Mouse (Mus musculus) stomach, embryonic 14.5 days (tissue): ENCODE results near the gene Rora. TPM values are rescaled to one million over a fixed set of nuclear protein-coding genes. Genes with fewer than 3 reads are reported as not detected.

Source experiments
- ATAC-seq: fragments of 200-750 bp; cut with Nextera tagmentation; 2 replicates; pipeline ENCODE4 v1.8.0; 2017; ENCODE audit warnings: low read depth, moderate TSS enrichment; ENCODE audit not compliant: insufficient number of reproducible peaks, insufficient read depth, low FRiP score
- H3K27ac ChIP-seq: fragments of 300-500 bp; sonication (generic); 2 replicates; pipeline ENCODE4 v1.5.1; 2014; ENCODE audit warnings: mild to moderate bottlenecking, low read length, moderate library complexity, mixed read lengths
- H3K27me3 ChIP-seq: fragments of 300-500 bp; sonication (generic); 2 replicates; pipeline ENCODE4 v1.6.1; 2014; ENCODE audit warnings: low read length, control low read depth, mixed read lengths; ENCODE audit not compliant: control insufficient read depth, insufficient read depth
- H3K36me3 ChIP-seq: fragments of 300-500 bp; sonication (generic); 2 replicates; pipeline ENCODE4 v1.6.1; 2014; ENCODE audit warnings: mild to moderate bottlenecking, control low read depth, low read length, moderate library complexity, mixed read lengths; ENCODE audit not compliant: control insufficient read depth, insufficient read depth
- H3K4me1 ChIP-seq: fragments of 300-500 bp; sonication (generic); 2 replicates; pipeline ENCODE4 v1.6.1; 2014; ENCODE audit warnings: low read length, control low read depth, mixed read lengths; ENCODE audit not compliant: control insufficient read depth, insufficient read depth
- H3K4me2 ChIP-seq: fragments of 300-500 bp; sonication (generic); replicated peaks from 2 replicates; pipeline ENCODE4 v1.6.1; 2014; ENCODE audit warnings: low read depth, low read length, control low read depth
- H3K4me3 ChIP-seq: fragments of 300-500 bp; sonication (generic); 2 replicates; pipeline ENCODE4 v1.5.1; 2014; ENCODE audit warnings: low read depth, low read length, control low read depth
- H3K9ac ChIP-seq: fragments of 300-500 bp; sonication (generic); replicated peaks from 2 replicates; pipeline ENCODE4 v1.6.1; 2014; ENCODE audit warnings: low read depth, mild to moderate bottlenecking, control low read depth, low read length, moderate library complexity, mixed read lengths
- H3K9me3 ChIP-seq: fragments of 300-500 bp; sonication (generic); 2 replicates; pipeline ENCODE4 v1.6.1; 2016; ENCODE audit warnings: low read depth, low read length, control low read depth; ENCODE audit not compliant: control insufficient read depth
- WGBS: fragments of 180-500 bp; shearing (Covaris S2); extraction: QIAGEN DNeasy Blood & Tissue Kit; methylation state at CpG from one replicate; pipeline ENCODE4 v1.1.7; 2014; 5-methylcytosine and 5-hydroxymethylcytosine counted together
- polyA plus RNA-seq: library from polyadenylated mRNA; unstranded; fragments of >200 nt; fragmentation: Nextera tagmentation; extraction: Ambion mirVana; gene quantifications from 2 replicates; pipeline ENCODE4 v1.2.1, GENCODE M21; 2014

The Rora gene
- polyA plus RNA-seq, 1 experiment from 2014 or later: 7.1 TPM

- 69% methylated on average over 1 of the region's 1 CpGs for WGBS
- Histone ChIP-seq H3K4me2 (no peak overlapping the region), H3K27me3 (no peaks in the 10 kb centered on the region), H3K9ac (no peak overlapping the region), H3K9me3 (no peaks in the 10 kb centered on the region), H3K36me3 (no peaks in the 10 kb centered on the region), H3K4me3 (no peak overlapping the region), H3K4me1 (no peaks in the 10 kb centered on the region), H3K27ac (no peak overlapping the region)
- ATAC-seq: no peak
These were observed 19.6 kb downstream of the Rora start for GRCm38 (mm10) chr9:68673221-68673620.

- no peak overlapping the region for H3K4me2 ChIP-seq
- 90% methylated on average over 12 of the region's 12 CpGs for WGBS
- H3K9me3 ChIP-seq: no peaks in the 10 kb centered on the region
- H3K27ac ChIP-seq: no peak overlapping the region
- ATAC-seq: no peak
- H3K9ac ChIP-seq: no peak overlapping the region
- H3K27me3 ChIP-seq: no peaks in the 10 kb centered on the region
- H3K4me1 ChIP-seq: 0 out of 2 replicates have a peak, but pooled peaks cover 2% of the 10 kb centered on the region
- no peaks in the 10 kb centered on the region for H3K36me3 ChIP-seq
- no peak overlapping the region for H3K4me3 ChIP-seq
These were observed 26.3 kb downstream of the Rora start for GRCm38 (mm10) chr9:68679871-68680374.

DNA sequence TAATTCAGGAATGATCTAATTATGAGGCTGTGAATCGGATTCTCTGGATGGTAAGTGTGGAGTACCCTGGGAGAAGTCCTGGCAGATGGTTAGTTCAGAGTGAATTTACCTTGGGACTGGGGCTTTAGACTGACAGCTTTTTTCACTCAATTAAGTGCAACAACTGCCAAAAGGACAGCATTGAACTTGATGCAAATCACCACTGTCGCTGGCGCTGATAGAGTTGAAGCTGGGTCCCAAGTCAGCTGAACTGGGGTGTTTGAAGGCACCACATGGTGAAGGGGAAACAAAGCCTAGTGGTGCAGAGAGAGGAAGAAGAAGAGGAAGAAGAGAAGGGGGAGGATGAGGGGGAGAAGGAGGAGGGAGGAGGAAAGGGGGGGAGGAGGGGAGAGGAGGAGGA, 30.4 kb downstream of the Rora start:
- no peaks in the 10 kb centered on the region for H3K4me1 ChIP-seq
- ATAC-seq: no peak
- WGBS: 47% methylated on average over 3 of the region's 3 CpGs
- H3K9me3 ChIP-seq: no peaks in the 10 kb centered on the region
- no peak overlapping the region for H3K27ac ChIP-seq
- no peak overlapping the region for H3K9ac ChIP-seq
- no peak overlapping the region for H3K4me3 ChIP-seq
- no peaks in the 10 kb centered on the region for H3K36me3 ChIP-seq
- no peak overlapping the region for H3K4me2 ChIP-seq
- no peaks in the 10 kb centered on the region for H3K27me3 ChIP-seq

GRCm38 (mm10) chr9:68685562-68685961, 32.0 kb downstream of the Rora start:
- Histone ChIP-seq H3K4me2 (no peak overlapping the region), H3K27ac (no peak overlapping the region), H3K4me1 (no peaks in the 10 kb centered on the region), H3K9me3 (no peaks in the 10 kb centered on the region), H3K27me3 (no peaks in the 10 kb centered on the region), H3K36me3 (no peaks in the 10 kb centered on the region), H3K9ac (no peak overlapping the region), H3K4me3 (no peak overlapping the region)
- 52% methylated on average over 5 of the region's 5 CpGs for WGBS
- no peak for ATAC-seq

DNA sequence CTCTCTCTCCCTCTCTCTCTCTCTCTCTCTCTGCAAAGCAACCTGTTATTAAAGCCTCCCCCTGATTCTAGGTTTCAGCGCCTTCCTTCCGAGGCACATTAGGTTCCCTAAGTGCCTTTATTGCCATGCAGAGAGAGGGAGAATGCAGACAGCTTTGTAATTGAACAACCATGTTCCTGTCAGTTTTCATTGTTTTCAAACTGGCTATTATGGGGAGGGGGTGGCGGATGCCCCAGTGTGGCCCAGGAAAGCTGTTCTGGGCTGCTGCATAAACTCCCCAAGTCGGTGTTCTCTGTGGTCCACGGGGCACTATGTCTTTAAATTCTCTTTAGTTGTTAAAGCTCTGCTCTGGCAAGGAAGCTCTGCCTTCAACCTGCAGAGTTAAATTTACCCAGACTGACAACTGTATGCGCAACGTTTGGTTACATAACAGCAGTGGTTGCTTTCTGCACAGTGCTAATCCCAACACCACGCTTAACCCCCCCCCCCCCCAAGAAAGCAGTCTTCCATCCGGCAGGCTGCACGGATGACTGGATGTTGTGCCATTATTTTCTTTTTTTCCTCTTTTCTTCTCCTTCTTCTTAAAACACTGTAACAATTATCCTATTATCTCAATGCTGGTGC, 33.8 kb downstream of the Rora start:
- Histone ChIP-seq H3K9me3 (no peaks in the 10 kb centered on the region), H3K4me2 (no peak overlapping the region), H3K36me3 (no peaks in the 10 kb centered on the region), H3K27me3 (no peaks in the 10 kb centered on the region), H3K27ac (no peak overlapping the region), H3K4me1 (no peaks in the 10 kb centered on the region), H3K4me3 (no peak overlapping the region), H3K9ac (no peak overlapping the region)
- 58% methylated on average over 10 of the region's 10 CpGs for WGBS
- ATAC-seq: no peak

DNA sequence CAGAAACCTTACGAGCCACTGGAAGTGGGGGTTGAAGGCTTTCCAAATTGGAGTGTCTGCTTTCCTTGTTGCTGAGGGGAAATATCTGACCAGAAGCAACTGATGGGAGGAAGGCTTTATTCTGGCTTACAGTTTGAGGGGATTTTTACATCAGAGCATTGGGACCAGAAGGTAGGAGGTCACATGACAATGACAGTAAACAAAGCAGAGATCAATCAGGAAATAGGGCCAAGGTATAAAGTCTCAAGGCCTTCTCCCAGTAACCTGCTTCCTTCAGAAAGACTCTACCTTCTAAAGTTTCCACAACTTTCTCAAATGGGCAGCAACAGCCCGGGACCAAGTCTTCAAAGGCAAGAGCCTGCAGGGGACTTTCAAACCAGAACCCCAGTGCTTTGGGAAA, 34.6 kb downstream of the Rora start:
- Histone ChIP-seq H3K27me3 (no peaks in the 10 kb centered on the region), H3K9ac (no peak overlapping the region), H3K4me2 (no peak overlapping the region), H3K36me3 (no peaks in the 10 kb centered on the region), H3K4me3 (no peak overlapping the region), H3K4me1 (no peaks in the 10 kb centered on the region), H3K27ac (no peak overlapping the region), H3K9me3 (no peaks in the 10 kb centered on the region)
- WGBS: 90% methylated on average over 2 of the region's 2 CpGs
- no peak for ATAC-seq

- Histone ChIP-seq H3K4me1 (no peaks in the 10 kb centered on the region), H3K27ac (no peak overlapping the region), H3K4me3 (no peak overlapping the region), H3K4me2 (no peak overlapping the region), H3K27me3 (no peaks in the 10 kb centered on the region), H3K9me3 (no peaks in the 10 kb centered on the region), H3K9ac (no peak overlapping the region), H3K36me3 (no peaks in the 10 kb centered on the region)
- 39% methylated on average over 4 of the region's 4 CpGs for WGBS
- ATAC-seq: no peak
These were observed 35.8 kb downstream of the Rora start for GRCm38 (mm10) chr9:68689351-68689750.

GRCm38 (mm10) chr9:68694889-68695495, 41.4 kb downstream of the Rora start:
- no peaks in the 10 kb centered on the region for H3K9me3 ChIP-seq
- H3K27ac ChIP-seq: no peak overlapping the region; the same call in 1 of the 2 replicates
- no peak overlapping the region for H3K9ac ChIP-seq
- 19% methylated on average over 4 of the region's 4 CpGs for WGBS
- H3K4me2 ChIP-seq: no peak overlapping the region
- H3K4me3 ChIP-seq: no peak overlapping the region
- no peaks in the 10 kb centered on the region for H3K27me3 ChIP-seq
- ATAC-seq: no peak
- no peaks in the 10 kb centered on the region for H3K36me3 ChIP-seq
- peaks cover 12% of the 10 kb centered on the region for H3K4me1 ChIP-seq
